Mouse (Mus musculus): Measurements from ENCODE around the gene Trim30d.
"Not testable (repeated sequence)": the region's sequence is repeated elsewhere in the genome, so short reads cannot be mapped to it uniquely, and the experiment has no call there.

Trim30d gene

GRCm38 (mm10) chr7:104507421-104508065 lies at the start of gene Trim30d:
Gene Trim30d, minus strand, starts transcription at chr7:104507849.
- in situ Hi-C loops (cut with MboI, MseI) = not testable (repeated sequence)

GRCm38 (mm10) chr7:104552700-104553099 lies 45.1 kb upstream of the Trim30d start:
- in situ Hi-C loops (cut with MboI, MseI) = no loop called here

- in situ Hi-C loops (cut with MboI, MseI) = no loop called here
Measured at GRCm38 (mm10) chr7:104549833-104550232, 42.2 kb upstream of the Trim30d start, which contains the start of gene Olfr651. Gene Olfr651, plus strand, starts transcription at chr7:104550133.

GRCm38 (mm10) chr7:104501589-104502371 lies 5.9 kb downstream of the Trim30d start:
- in situ Hi-C loops (cut with MboI, MseI) = no loop called here

- in situ Hi-C loops (cut with MboI, MseI) = not testable (repeated sequence)
Measured at GRCm38 (mm10) chr7:104501186-104501585, 6.5 kb downstream of the Trim30d start.

GRCm38 (mm10) chr7:104499464-104499863 lies 8.2 kb downstream of the Trim30d start:
- in situ Hi-C loops (cut with MboI, MseI) = not testable (repeated sequence)

GRCm38 (mm10) chr7:104465065-104465744 lies 42.4 kb downstream of the Trim30d start, which contains the start of gene Trim30a:
Gene Trim30a, minus strand, starts transcription at chr7:104465193.
- in situ Hi-C loops (cut with MboI, MseI) = no loop called here

GRCm38 (mm10) chr7:104445961-104446645 lies 61.5 kb downstream of the Trim30d start:
- in situ Hi-C loops (cut with MboI, MseI) = loop anchor here (5.0 to 10.0 kb wide), 2 partner anchors 156 to 159 kb away; partner anchors contain the start of gene Olfr655 (in 2 of the 2)
